Mouse (Mus musculus) CD4-positive, CD25-positive, alpha-beta regulatory T cell, adult 2 months (primary cell): ENCODE data around the gene Ing3.

Experiments used
- DNase-seq: peaks from one replicate; pipeline ENCODE4 v3.0.0-alpha.2; 2012; ENCODE audit warnings: low read depth, low spot score

The Ing3 gene

GRCm38 (mm10) chr6:21991151-21991550 is 41.8 kb downstream of the Ing3 start:
- DNase-seq = no peak

DNA sequence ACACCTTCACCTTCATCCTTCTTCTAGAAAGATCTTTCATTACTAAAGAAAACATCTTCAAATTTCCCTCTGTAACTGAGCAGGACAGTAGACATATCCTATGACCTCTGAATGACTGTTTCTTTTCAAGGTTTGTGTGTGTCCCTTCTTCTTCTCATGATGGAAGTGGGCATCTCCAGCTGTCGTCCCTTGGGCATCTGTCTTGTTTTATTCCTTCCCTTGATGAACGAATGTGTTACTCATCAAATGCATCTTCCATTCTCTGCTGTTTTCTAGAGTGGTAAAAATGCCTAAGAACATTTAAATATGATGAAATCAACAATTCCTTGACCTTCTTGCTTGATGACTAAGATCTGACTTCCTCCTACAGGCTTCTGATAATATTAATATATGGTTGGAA is 43.7 kb downstream of the Ing3 start:
- no peak for DNase-seq

DNA sequence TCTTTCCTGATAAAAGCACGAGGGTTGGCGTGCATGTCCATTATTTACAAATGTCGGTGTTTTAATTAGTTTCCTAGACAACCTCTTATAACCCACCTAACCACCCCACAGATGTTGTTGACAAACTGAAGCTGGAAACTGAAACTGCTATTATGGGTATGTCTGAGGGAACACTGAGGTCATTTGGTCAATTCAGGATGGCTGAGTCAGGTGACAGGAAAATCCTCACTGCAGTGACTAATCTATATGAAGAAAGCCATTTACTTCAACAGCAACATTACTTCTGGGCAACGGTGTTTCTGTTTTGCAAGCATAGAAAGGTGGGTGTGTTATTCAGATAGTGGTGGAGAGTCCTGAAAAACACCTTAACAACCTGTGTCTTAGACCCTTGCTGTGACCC is 48.8 kb downstream of the Ing3 start:
- no peak for DNase-seq

DNA sequence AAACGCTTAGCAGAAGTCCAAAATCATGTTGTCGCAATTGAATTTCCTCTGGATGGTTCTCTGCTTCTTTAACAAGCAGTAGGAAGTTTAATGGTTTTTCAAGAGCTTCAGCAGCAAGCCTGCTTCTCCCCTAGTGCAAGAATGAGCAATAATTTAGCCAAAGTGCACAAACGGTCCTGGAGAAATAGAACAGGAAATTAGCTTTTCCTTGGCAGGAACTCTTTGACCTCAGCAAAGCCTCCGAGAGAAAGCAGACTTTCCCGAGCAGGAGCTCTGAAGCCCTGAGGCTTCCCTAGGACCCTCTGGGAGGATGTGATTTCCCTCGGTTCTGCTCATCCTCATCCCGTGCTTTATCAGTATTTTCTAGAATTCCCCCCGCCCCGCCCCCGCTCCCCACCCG is 49.7 kb downstream of the Ing3 start:
- no peak for DNase-seq

DNA sequence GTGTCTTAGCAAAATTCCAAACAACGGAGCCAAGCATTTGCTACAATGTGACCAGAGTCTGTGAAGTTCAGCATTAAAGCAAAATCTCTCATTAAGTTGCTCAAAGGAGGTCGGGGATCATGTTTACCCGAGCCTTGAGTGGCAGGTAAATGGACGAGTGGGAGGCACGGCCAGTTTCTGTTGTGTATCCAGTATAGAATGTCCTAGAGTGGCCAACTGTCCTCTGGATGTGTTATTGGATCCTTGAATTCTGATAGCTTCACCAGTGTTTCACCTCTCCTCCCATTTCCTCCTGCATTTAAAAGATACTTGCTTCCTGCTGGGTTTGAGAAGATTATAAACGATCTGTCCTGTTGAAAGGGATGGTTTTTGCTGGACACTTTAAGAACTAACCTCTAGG is 50.7 kb downstream of the Ing3 start:
- DNase-seq = no peak

GRCm38 (mm10) chr6:22000881-22001280 is 51.5 kb downstream of the Ing3 start:
- DNase-seq = no peak

DNA sequence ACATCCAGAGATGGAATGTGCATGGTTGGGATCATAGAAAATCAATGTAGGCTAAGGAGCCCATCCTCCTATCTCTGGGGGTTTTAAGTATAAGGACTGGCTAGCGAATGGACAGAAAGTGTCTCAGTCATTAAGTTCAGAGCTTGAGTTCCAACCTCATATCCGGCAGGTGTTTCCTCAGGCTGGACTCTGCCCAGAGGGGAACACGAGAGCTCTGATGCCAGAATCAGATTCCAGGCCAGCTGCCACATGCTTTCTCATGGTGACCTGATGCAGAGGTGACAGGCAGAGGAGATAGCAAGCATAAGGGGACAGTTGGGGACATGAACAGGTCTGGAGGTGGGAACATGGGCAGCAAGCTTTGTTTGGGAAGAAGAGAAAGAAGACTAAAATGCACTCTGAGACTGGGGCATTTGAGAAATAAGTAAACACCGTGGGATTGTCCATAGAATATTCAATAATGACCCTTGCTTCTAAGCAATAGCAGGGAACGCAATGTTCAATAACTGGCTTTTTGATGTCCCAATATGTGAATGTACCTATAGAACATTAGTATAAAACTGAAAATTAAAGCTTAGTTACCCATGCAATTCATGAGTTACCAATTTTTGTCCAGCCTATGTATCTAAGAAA is 52.0 kb downstream of the Ing3 start:
- DNase-seq = no peak

DNA sequence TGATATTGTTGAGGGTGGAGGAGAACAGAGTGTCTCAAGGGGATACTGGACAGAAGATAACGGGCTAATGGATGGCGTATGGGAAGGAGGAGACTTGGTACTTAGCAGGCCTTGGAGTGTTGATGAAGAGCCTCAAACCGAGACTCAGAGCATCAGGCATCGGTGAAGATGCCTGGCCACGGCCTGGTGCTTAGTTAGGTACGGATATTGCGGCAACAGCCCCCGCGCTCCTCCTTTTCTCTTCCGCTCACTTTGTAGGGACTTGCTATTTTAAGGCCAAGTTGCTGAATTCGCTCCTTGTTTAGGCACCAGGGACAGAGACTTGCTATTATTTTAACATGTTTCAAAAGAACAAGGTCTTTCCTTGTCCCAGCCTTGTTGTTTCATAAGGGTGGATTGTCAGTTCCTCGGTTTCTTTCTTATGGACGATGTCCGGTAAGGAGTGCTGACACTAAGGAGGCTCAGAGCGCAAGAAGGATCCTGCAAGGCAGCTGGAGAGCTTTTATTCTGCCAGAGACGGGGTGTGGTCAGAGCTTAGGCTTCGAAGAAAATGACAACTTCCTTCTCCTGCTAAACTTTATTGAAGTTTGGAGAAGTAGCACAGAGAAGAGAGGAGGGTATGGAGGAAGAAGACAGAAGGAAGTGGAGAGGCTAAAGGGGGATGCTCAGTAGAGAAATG is 53.3 kb downstream of the Ing3 start:
- DNase-seq = no peak

- no peak for DNase-seq
Observed at GRCm38 (mm10) chr6:22003200-22003587, 53.8 kb downstream of the Ing3 start.

- DNase-seq = no peak
Observed at GRCm38 (mm10) chr6:22003959-22004543, 54.7 kb downstream of the Ing3 start.

- DNase-seq = no peak
Observed at GRCm38 (mm10) chr6:22008346-22008745, 59.0 kb downstream of the Ing3 start.

DNA sequence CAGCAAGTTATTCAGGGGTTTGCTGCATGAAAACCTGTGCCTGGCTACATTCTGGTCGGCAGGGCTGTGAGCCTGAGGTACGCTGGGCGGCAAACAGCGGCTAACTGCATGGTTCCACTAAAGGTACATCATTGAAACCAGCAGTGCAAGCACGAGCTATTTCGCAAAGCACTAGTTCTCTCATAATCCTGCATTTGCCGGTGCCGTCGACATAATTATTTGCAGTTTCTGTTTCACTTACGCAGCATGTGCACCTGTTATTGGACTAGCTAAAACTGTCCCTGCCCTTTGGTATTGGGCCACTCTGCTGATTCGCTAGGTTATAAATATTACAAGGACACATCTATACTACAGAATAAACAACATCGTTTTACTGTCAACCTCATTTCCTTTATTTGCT is 60.9 kb downstream of the Ing3 start:
- DNase-seq = no peak

GRCm38 (mm10) chr6:22010761-22011281 is 61.5 kb downstream of the Ing3 start:
- DNase-seq = no peak

- DNase-seq = no peak
Observed at GRCm38 (mm10) chr6:22011546-22011945, 62.2 kb downstream of the Ing3 start.

GRCm38 (mm10) chr6:22012099-22012498 is 62.7 kb downstream of the Ing3 start:
- DNase-seq = no peak

DNA sequence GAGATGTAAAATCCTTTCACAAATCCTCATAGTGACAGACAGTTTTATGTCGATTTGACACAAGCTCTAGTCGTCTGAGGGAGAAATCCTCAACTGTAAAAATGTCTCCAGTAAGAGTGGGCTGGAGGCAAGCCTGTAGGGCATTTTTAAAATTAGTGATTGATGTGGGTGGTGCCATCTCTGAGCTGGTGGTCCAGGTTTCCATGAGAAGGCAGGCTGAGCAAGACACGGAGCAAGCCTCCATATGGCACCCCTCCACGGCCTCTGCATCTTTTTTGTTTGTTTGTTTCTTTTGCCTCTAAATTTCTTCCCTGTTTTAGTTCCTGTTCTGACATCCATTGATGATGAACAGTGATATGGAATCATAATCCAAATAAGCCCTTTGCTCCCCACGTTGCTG is 63.1 kb downstream of the Ing3 start:
- no peak for DNase-seq

- no peak for DNase-seq
Observed at GRCm38 (mm10) chr6:22013394-22013793, 64.0 kb downstream of the Ing3 start.

GRCm38 (mm10) chr6:22014291-22014911 is 65.0 kb downstream of the Ing3 start:
- DNase-seq = no peak

DNA sequence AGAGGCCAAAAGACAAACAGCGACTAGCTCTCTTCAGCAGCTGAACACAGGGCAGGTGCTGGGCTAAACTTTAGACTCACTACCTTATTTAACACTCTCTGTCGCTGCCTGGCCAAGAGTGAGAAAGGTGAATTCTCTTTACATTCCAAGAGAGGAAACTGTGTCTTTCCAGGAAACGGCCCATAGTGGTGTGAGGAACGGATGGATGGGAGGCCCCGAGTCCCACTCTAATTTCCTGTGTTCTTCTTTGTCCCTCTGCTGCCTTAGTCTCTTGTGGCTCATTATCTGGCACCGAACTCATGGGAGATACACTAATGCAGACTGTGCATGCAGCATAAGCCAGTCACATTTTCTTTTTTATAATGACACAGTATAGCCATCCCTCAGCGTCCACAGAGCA is 68.3 kb downstream of the Ing3 start:
- DNase-seq = no peak

GRCm38 (mm10) chr6:22018768-22019445 is 69.5 kb downstream of the Ing3 start:
- no peak for DNase-seq

DNA sequence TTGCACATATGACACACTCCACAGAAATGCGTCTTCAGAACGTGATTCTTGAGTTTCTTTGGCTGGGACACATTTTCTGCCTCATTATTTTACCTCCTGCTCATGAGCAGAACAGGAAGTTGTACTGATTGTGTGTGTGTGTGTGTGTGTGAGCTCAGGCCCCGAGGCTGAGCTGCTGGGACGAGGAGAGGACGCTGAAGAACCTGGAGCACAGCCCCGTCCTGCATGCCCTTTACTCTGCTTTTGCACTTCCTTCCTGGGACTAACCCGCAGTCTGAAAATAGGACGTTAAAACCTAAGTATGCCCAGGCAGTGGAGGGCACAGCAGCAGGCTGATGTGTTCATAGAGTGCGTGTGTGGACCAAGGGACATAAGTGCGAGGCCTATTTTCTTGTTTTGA is 70.3 kb downstream of the Ing3 start:
- no peak for DNase-seq

DNA sequence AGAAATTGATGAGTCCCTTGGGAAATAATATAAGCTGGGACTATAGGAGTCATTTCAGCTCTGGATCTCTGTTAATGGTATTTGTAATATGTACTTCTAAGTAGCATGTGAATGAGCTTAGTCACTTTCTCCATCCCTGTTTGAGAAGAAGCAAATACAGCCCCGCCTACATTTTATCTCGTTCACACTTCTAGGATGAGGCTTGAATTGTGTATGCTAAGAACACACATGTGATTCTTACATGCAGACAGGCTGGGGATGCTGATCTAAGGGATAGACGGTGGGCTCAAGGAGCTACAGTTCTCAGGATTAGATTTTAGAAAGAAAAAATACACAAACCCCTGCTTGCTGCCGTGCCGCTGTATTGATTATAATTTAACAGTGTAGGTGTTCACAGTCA is 71.3 kb downstream of the Ing3 start:
- no peak for DNase-seq
